Mouse (Mus musculus): ENCODE data around the gene Actl11. TPM values are rescaled to one million over a fixed set of nuclear protein-coding genes. Genes with fewer than 3 reads are reported as not detected.

Gene Actl11
- polyA plus RNA-seq, 1 experiment from 2014 or later = not detected

DNA sequence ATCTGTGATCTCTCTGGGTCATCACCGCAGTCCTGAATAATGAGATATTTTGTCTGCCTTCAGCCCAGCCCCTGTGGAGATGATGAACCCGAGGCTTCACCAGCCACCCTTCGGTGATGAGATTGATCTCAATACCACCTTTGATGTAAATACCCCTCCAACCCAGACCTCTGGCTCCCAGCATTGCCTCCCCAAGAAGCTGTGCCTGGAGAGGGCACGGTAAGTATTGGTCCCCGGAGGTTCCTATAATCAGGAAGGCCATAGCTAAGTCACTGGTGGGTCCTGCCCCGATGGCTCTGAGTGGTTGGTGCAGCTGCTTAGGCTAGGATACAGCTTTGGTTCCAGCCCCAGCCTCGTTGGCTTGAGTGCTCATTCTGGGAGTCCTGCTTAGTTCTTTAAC lies 40.3 kb downstream of the Actl11 start:
- Histone ChIP-seq H3K9me3 (no peaks in the 10 kb centered on the region), H3K27ac (replicated peaks) (no peak overlapping the region), H3K27me3 (no peaks in the 10 kb centered on the region), H3K4me3 (no peak overlapping the region), H3K4me1 (replicated peaks) (no peaks in the 10 kb centered on the region), H3K36me3 (no peaks in the 10 kb centered on the region), H3K9ac (no peak overlapping the region), H3K4me2 (no peak overlapping the region)
- no peak for ATAC-seq (ENCODE audit: low FRiP score, low read depth)
- 92% methylated on average over 7 of the region's 7 CpGs for WGBS

DNA sequence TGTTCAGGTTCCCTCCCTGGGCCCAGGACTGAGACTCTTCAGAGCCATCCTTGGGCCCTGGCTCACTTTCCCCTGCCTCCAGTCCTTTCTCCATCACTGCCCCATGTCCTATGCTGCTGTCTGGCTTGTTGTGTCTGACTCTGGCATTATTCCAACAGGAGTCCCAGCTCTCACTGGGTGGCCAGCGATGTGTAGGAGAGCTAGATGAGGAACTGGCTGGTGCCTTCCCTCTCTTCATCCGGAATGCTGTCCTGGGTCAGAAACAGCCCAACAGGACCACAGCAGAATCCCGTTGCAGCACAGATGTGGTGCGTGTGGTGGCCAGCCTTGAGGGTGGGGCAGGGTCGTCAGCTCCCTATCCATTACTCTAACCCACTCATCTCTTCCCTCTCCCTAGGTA lies 42.0 kb downstream of the Actl11 start:
- WGBS = 85% methylated on average over 5 of the region's 5 CpGs
- Histone ChIP-seq H3K36me3 (no peaks in the 10 kb centered on the region), H3K27me3 (no peaks in the 10 kb centered on the region), H3K4me3 (no peak overlapping the region), H3K4me1 (replicated peaks) (no peaks in the 10 kb centered on the region), H3K9ac (no peak overlapping the region), H3K9me3 (no peaks in the 10 kb centered on the region), H3K4me2 (no peak overlapping the region), H3K27ac (replicated peaks) (no peak overlapping the region)
- ATAC-seq (ENCODE audit: low FRiP score, low read depth) = no peak

DNA sequence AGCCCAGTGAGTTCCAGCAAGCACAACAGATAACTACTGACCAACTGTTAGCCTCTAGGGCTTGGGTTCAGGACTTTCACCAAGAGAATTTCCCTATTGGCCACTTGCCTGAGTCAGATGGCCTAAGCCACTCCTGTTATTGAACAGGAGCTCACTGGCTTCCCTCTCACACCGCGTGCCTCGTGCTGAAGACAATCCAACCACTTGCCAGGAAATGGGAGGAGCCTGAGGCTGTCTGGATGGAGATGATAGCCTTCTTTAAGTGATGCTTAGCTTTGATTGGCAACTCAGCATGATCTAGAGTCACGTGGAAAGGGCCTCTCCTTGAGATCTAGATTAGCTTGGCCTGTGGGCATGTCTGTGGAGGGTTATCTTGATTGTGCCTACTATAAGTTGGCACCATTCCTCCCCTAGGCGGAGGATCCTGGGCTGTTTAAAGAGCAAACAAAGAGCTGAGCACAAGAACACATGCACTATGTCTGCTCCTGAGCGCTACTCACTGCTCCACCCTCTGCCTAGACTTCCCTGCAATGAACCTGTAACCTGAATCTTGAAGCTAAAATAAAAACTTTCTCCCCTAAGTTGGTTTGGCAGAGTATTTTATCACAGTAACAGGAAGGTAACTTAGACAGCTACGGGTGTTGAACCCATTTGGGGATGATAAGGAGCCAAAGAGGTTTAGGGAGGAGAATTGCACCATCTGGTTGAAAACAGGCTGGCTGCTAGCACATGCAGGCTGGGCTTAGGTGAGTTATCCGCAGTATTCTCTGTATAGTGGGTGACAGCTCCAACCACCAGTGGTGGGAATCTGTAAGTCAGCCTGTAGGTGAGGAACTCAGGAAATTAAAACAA lies 43.6 kb downstream of the Actl11 start:
- Histone ChIP-seq H3K4me1 (replicated peaks) (no peaks in the 10 kb centered on the region), H3K9ac (no peak overlapping the region), H3K36me3 (no peaks in the 10 kb centered on the region), H3K27me3 (no peaks in the 10 kb centered on the region), H3K4me2 (no peak overlapping the region), H3K9me3 (no peaks in the 10 kb centered on the region), H3K27ac (replicated peaks) (no peak overlapping the region), H3K4me3 (no peak overlapping the region)
- WGBS = 82% methylated on average over 8 of the region's 8 CpGs
- ATAC-seq (ENCODE audit: low FRiP score, low read depth) = no peak

DNA sequence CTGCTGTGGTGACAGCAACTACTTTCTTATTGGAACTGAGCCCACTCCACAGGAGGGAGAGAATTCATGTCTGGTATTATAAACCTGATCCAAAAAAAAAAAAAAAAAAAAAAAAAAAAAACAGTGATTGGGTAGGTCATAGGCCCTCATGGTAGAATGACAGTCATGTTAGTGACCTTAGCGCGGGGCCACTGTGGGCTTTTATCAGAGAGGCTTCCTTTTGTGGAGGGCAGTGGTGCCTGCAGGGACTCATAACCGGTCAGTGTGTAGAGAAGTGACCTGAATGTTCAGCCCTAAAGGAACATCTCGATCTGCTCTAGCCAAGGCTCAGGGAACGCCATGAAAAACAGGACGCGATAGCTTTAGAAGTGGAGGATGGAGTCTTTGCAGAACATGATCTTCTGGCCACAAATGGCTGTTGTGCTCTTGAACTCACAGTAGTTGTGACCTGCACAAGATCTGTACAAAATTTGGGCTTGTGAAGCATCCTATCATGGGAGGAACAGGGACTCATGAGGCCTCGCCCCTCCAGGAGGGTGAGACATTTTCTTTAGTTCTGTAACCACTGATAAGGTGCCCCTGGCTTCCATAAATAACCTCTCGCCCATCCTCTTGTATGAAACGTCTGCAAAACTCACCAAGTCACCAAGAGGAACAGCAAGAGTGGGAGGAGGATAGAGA lies 46.4 kb downstream of the Actl11 start:
- WGBS = 85% methylated on average over 10 of the region's 10 CpGs

DNA sequence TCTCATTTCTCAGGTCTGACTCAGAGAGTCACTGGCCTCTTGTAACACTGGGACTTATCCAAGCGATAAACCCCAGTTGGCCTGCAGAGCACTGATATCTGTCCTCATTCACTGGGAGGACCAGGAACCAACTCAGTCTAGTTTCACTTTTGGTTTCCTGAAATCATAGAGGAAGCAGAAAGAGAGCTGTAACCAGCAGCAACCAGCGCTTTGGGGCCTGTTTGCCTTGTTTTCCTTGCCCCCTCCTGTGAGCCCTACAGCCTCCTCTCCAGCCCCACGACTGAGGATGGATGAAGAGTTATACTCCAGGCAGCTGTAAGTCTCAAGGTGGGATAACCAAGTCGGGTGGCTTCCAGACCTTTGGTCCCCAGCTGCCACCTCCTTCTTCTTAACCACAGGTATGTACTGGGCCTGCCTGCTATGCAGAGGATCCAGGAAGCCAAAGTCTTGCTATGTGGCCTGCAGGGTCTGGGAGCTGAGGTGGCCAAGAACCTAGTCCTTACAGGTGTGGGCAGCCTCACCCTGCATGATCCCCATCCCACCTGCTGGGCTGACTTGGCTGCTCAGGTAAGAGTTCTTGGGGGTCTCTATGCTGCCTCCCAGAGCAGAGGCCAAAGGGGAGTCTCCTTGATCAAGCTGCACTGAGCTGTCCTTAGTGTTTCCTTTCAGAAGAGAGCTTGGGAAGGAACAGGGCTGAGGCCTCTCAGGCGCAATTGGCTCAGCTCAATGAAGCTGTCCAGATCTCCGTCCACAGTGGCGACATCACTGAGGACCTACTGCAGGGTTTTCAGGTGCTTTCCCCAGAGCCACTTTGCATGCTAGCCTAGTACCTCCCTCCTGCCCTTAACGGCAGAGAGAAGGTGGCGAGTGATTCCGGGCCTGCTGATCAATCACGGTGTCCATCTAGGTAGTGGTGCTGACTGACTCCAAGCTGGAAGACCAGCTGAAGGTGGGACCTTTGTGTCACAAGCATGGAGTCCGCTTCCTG lies 47.4 kb downstream of the Actl11 start, which contains the start of gene Uba7:
Gene Uba7 (plus strand): TSS at position 107 of the 988 bp plus-strand sequence.
- WGBS = 74% methylated on average over 12 of the region's 12 CpGs
- no peak within 1 kb of the TSS for H3K4me2 ChIP-seq
- no peaks in the 10 kb centered on the region for H3K4me1 ChIP-seq (replicated peaks)
- H3K27me3 ChIP-seq = no peaks in the 10 kb centered on the region
- H3K27ac ChIP-seq (replicated peaks) = no peak within 1 kb of the TSS
- H3K9me3 ChIP-seq = no peaks in the 10 kb centered on the region
- H3K9ac ChIP-seq = no peak within 1 kb of the TSS
- no peak for ATAC-seq (ENCODE audit: low FRiP score, low read depth)
- no peak within 1 kb of the TSS for H3K4me3 ChIP-seq
- H3K36me3 ChIP-seq = no peaks in the 10 kb centered on the region

More for the DNA sequence above, 46.4 kb downstream of the Actl11 start:
- H3K4me3 ChIP-seq = no peak overlapping the region
- no peak overlapping the region for H3K4me2 ChIP-seq
- no peaks in the 10 kb centered on the region for H3K36me3 ChIP-seq
- no peaks in the 10 kb centered on the region for H3K4me1 ChIP-seq (replicated peaks)
- H3K9ac ChIP-seq = no peak overlapping the region
- no peak for ATAC-seq (ENCODE audit: low FRiP score, low read depth)
- no peaks in the 10 kb centered on the region for H3K9me3 ChIP-seq
- H3K27ac ChIP-seq (replicated peaks) = no peak overlapping the region
- H3K27me3 ChIP-seq = no peaks in the 10 kb centered on the region

DNA sequence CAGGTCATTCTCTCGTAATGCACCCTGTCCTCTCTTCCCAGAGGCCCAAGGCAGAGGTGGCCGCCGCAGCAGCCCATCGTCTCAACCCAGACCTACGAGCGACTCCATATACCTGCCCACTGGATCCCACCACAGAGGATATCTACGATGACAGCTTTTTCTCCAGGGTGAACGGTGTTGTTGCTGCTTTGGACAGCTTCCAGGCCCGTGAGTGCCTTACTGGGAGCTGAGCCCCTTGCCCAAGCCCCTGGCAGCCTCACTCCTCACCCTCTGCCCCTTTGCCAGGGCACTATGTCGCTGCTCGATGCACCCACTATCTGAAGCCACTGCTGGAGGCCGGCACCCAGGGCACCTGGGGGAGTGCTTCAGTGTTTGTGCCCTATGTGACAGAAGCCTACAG lies 50.5 kb downstream of the Actl11 start:
- 0 out of 2 replicates have a peak, but pooled peaks cover under 1% of the 10 kb centered on the region for H3K27me3 ChIP-seq
- WGBS = 89% methylated on average over 12 of the region's 12 CpGs
- no peak overlapping the region for H3K9ac ChIP-seq
- no peak overlapping the region for H3K4me2 ChIP-seq
- no peak for ATAC-seq (ENCODE audit: low FRiP score, low read depth)
- no peak overlapping the region for H3K4me3 ChIP-seq
- no peaks in the 10 kb centered on the region for H3K36me3 ChIP-seq
- H3K9me3 ChIP-seq = no peaks in the 10 kb centered on the region
- peaks cover 21% of the 10 kb centered on the region; the same call in 1 of the 2 replicates for H3K4me1 ChIP-seq (replicated peaks)
- H3K27ac ChIP-seq (replicated peaks) = no peak overlapping the region

Other genes with a start within 250 kb of the Actl11 start
- gene Gnat1, start 248.8 kb upstream of the Actl11 start, polyA plus RNA-seq (2015; fragmentation: Nextera tagmentation; extraction: Ambion mirVana) = 2.0 and 3.6 TPM in 2 replicates
- gene Sema3f, start 218.0 kb upstream of the Actl11 start, polyA plus RNA-seq (2015; fragmentation: Nextera tagmentation; extraction: Ambion mirVana) = 14.0 and 18.5 TPM in 2 replicates
- gene Rbm5, start 157.5 kb upstream of the Actl11 start, polyA plus RNA-seq (2015; fragmentation: Nextera tagmentation; extraction: Ambion mirVana) = 230 and 247 TPM in 2 replicates
- 94.5 and 97.0 TPM in 2 replicates for gene Rbm6, start 55.2 kb upstream of the Actl11 start, polyA plus RNA-seq (2015; fragmentation: Nextera tagmentation; extraction: Ambion mirVana)
- 22.9 and 24.3 TPM in 2 replicates for gene Mon1a, start 40.3 kb upstream of the Actl11 start, polyA plus RNA-seq (2015; fragmentation: Nextera tagmentation; extraction: Ambion mirVana)
- 1.4 and 1.9 TPM in 2 replicates for gene Mst1r, start 21.6 kb upstream of the Actl11 start, polyA plus RNA-seq (2015; fragmentation: Nextera tagmentation; extraction: Ambion mirVana)
- gene Camkv, start 7.2 kb downstream of the Actl11 start, polyA plus RNA-seq (2015; fragmentation: Nextera tagmentation; extraction: Ambion mirVana) = 38.9 and 47.2 TPM in 2 replicates
- gene Traip, start 21.7 kb downstream of the Actl11 start, polyA plus RNA-seq (2015; fragmentation: Nextera tagmentation; extraction: Ambion mirVana) = 8.4 and 10.5 TPM in 2 replicates
- 6.4 and 8.2 TPM in 2 replicates for gene Uba7, start 47.0 kb downstream of the Actl11 start, polyA plus RNA-seq (2015; fragmentation: Nextera tagmentation; extraction: Ambion mirVana)
- 1.1 and 1.5 TPM in 2 replicates for gene Gm20661, start 54.6 kb downstream of the Actl11 start, polyA plus RNA-seq (2015; fragmentation: Nextera tagmentation; extraction: Ambion mirVana)
- gene Inka1, start 57.4 kb downstream of the Actl11 start, polyA plus RNA-seq (2015; fragmentation: Nextera tagmentation; extraction: Ambion mirVana) = 17.9 and 20.2 TPM in 2 replicates
- 2.5 and 3.8 TPM in 2 replicates for gene Cdhr4, start 64.0 kb downstream of the Actl11 start, polyA plus RNA-seq (2015; fragmentation: Nextera tagmentation; extraction: Ambion mirVana)
- 0.80 TPM in 1 of 2 replicates, not detected in the other for gene Gm20662, start 67.9 kb downstream of the Actl11 start, polyA plus RNA-seq (2015; fragmentation: Nextera tagmentation; extraction: Ambion mirVana)
- 102 and 112 TPM in 2 replicates for gene Ip6k1, start 74.0 kb downstream of the Actl11 start, polyA plus RNA-seq (2015; fragmentation: Nextera tagmentation; extraction: Ambion mirVana)
- gene Gmppb, start 120.8 kb downstream of the Actl11 start, polyA plus RNA-seq (2015; fragmentation: Nextera tagmentation; extraction: Ambion mirVana) = 21.2 and 23.9 TPM in 2 replicates
- 2.6 and 2.9 TPM in 2 replicates for gene Amigo3, start 124.7 kb downstream of the Actl11 start, polyA plus RNA-seq (2015; fragmentation: Nextera tagmentation; extraction: Ambion mirVana)
- 0.18 TPM in 1 of 2 replicates, not detected in the other for gene Mst1, start 152.0 kb downstream of the Actl11 start, polyA plus RNA-seq (2015; fragmentation: Nextera tagmentation; extraction: Ambion mirVana)
- 48.9 TPM in 2 replicates for gene Rnf123, start 154.9 kb downstream of the Actl11 start, polyA plus RNA-seq (2015; fragmentation: Nextera tagmentation; extraction: Ambion mirVana)
- 52.2 and 62.2 TPM in 2 replicates for gene Apeh, start 166.1 kb downstream of the Actl11 start, polyA plus RNA-seq (2015; fragmentation: Nextera tagmentation; extraction: Ambion mirVana)

Data from hindbrain, embryonic 15.5 days (tissue).